Mouse (Mus musculus) olfactory bulb, adult 2 months (tissue): ENCODE results near the gene Zfp446. TPM values are rescaled to one million over a fixed set of nuclear protein-coding genes. Genes with fewer than 3 reads are reported as not detected.
A peak's percentile ranks its signal among the peaks of the same experiment; 100 is the strongest.
"Not testable (repeated sequence)": the region's sequence is repeated elsewhere in the genome, so short reads cannot be mapped to it uniquely, and the experiment has no call there.

ENCODE experiments used
- H3K27ac ChIP-seq: fragments of 200-500 bp; 2 replicates; pipeline ENCODE4 v1.5.1; 2012; ENCODE audit warnings: low read depth, low read length; ENCODE audit not compliant: insufficient read depth
- H3K4me1 ChIP-seq: fragments of 200-500 bp; 2 replicates; pipeline ENCODE4 v1.6.1; 2012; ENCODE audit warnings: low read length; ENCODE audit not compliant: control insufficient read depth, insufficient read depth
- H3K4me3 ChIP-seq: fragments of 200-500 bp; 2 replicates; pipeline ENCODE4 v1.5.1; 2012; ENCODE audit warnings: mild to moderate bottlenecking, low read depth, low read length, moderate library complexity; ENCODE audit not compliant: insufficient read depth
- CTCF ChIP-seq: fragments of 200-500 bp; IDR thresholded peaks from 2 replicates; pipeline ENCODE4 v1.5.1; 2012; ENCODE audit warnings: low read depth, mild to moderate bottlenecking, low read length, moderate library complexity; ENCODE audit not compliant: insufficient read depth
- POLR2A ChIP-seq: fragments of 200-500 bp; IDR thresholded peaks from 2 replicates; pipeline ENCODE4 v1.6.1; 2012; ENCODE audit warnings: mild to moderate bottlenecking, low read depth, low read length, moderate library complexity; ENCODE audit not compliant: insufficient read depth
- WGBS: fragments of 180-500 bp; shearing (Covaris S2); methylation state at CpG from one replicate; pipeline ENCODE4 v1.1.7; 2018; 5-methylcytosine and 5-hydroxymethylcytosine counted together
- polyA plus RNA-seq: library from polyadenylated mRNA; stranded (reverse); fragments of >200 nt; gene quantifications from 2 replicates; pipeline ENCODE4 v1.2.4, GENCODE M21; 2012; ENCODE audit warnings: low replicate concordance; ENCODE audit not compliant: missing spikeins, insufficient read depth, insufficient read length

Gene Zfp446
- not detected in 2 replicates for polyA plus RNA-seq

GRCm38 (mm10) chr7:12977682-12978389, at the start of gene Zfp446:
Gene Zfp446, plus strand, starts transcription at chr7:12977848.
- peak within 1 kb of the TSS; percentile 99 for H3K27ac ChIP-seq
- TF ChIP-seq CTCF (no peak), POLR2A (peak; percentile 69)
- H3K4me1 ChIP-seq = peaks cover 16% of the 10 kb centered on the region
- peak within 1 kb of the TSS; percentile 71 for H3K4me3 ChIP-seq
- WGBS = under 1% methylated on average over 49 of the region's 49 CpGs

GRCm38 (mm10) chr7:12933615-12934140, 44.0 kb upstream of the Zfp446 start:
- TF ChIP-seq POLR2A (no peak), CTCF (no peak)
- no peak overlapping the region for H3K27ac ChIP-seq
- H3K4me3 ChIP-seq = no peak overlapping the region
- 77% methylated on average over 4 of the region's 4 CpGs for WGBS
- no peaks in the 10 kb centered on the region for H3K4me1 ChIP-seq

- WGBS = 77% methylated on average over 3 of the region's 3 CpGs
- H3K4me3 ChIP-seq = no peak overlapping the region
- no peaks in the 10 kb centered on the region for H3K4me1 ChIP-seq
- no peak overlapping the region for H3K27ac ChIP-seq
- no peak for TF ChIP-seq CTCF
- TF ChIP-seq POLR2A = no peak
Observed at GRCm38 (mm10) chr7:12934808-12935207, 42.8 kb upstream of the Zfp446 start.

GRCm38 (mm10) chr7:12937254-12937803, 40.3 kb upstream of the Zfp446 start:
- H3K4me1 ChIP-seq, H3K27ac ChIP-seq, H3K4me3 ChIP-seq: not testable (repeated sequence)
- WGBS = 91% methylated on average over 4 of the region's 4 CpGs

- Histone ChIP-seq H3K27ac (no peak overlapping the region), H3K4me1 (no peaks in the 10 kb centered on the region), H3K4me3 (no peak overlapping the region)
- TF ChIP-seq POLR2A (no peak), CTCF (no peak)
- WGBS = 80% methylated on average over 4 of the region's 4 CpGs
Observed at GRCm38 (mm10) chr7:12940599-12940998, 37.0 kb upstream of the Zfp446 start.

GRCm38 (mm10) chr7:12943488-12943887, 34.2 kb upstream of the Zfp446 start:
- no peak for TF ChIP-seq POLR2A
- no peak for TF ChIP-seq CTCF
- Histone ChIP-seq H3K4me3 (no peak overlapping the region), H3K27ac (no peak overlapping the region), H3K4me1 (no peaks in the 10 kb centered on the region)

- WGBS = 4% methylated on average over 35 of the region's 35 CpGs
- Histone ChIP-seq H3K27ac (peak overlapping the region; percentile 83), H3K4me1 (0 out of 2 replicates have a peak, but pooled peaks cover 2% of the 10 kb centered on the region), H3K4me3 (peak overlapping the region; percentile 78)
- TF ChIP-seq POLR2A = peak; percentile 57
- TF ChIP-seq CTCF = no peak
Observed at GRCm38 (mm10) chr7:12949032-12949871, 28.4 kb upstream of the Zfp446 start.

- 5% methylated on average over 16 of the region's 16 CpGs for WGBS
- Histone ChIP-seq H3K4me3 (peak overlapping the region; percentile 78), H3K4me1 (0 out of 2 replicates have a peak, but pooled peaks cover 2% of the 10 kb centered on the region), H3K27ac (peak overlapping the region; percentile 83)
- no peak for TF ChIP-seq POLR2A
- TF ChIP-seq CTCF = no peak
Observed at GRCm38 (mm10) chr7:12949872-12950229, 27.8 kb upstream of the Zfp446 start.

GRCm38 (mm10) chr7:12954896-12955295, 22.8 kb upstream of the Zfp446 start:
- H3K27ac ChIP-seq = no peak overlapping the region
- TF ChIP-seq CTCF (no peak), POLR2A (no peak)
- H3K4me3 ChIP-seq = no peak overlapping the region
- 28% methylated on average over 3 of the region's 3 CpGs for WGBS
- H3K4me1 ChIP-seq = 0 out of 2 replicates have a peak, but pooled peaks cover 2% of the 10 kb centered on the region
